Mouse (Mus musculus) kidney, adult 2 months (tissue): ENCODE results near the gene Ceacam15.
"Not testable (repeated sequence)": the region's sequence is repeated elsewhere in the genome, so short reads cannot be mapped to it uniquely, and the experiment has no call there.

Experiments
- CTCF ChIP-seq: fragments of 200-500 bp; conservative IDR thresholded peaks from 2 replicates; pipeline ENCODE4 v1.5.1; 2011; ENCODE audit warnings: low read depth, mild to moderate bottlenecking, control low read depth, low read length, moderate library complexity, mixed read lengths; ENCODE audit not compliant: insufficient read depth, insufficient read length
- POLR2A ChIP-seq: fragments of 200-500 bp; IDR thresholded peaks from one replicate; pipeline ENCODE4 v1.6.1; 2011; ENCODE audit warnings: low read depth, low read length, control low read depth

- not testable (repeated sequence) for TF ChIP-seq POLR2A, CTCF
These were observed 7.1 kb downstream of the Ceacam15 start for GRCm38 (mm10) chr7:16668331-16668930.
